Mouse (Mus musculus) liver, embryonic 12.5 days (tissue): ENCODE measurements around the gene Rgsl1. TPM values are rescaled to one million over a fixed set of nuclear protein-coding genes. Genes with fewer than 3 reads are reported as not detected.
"Not testable (repeated sequence)": the region's sequence is repeated elsewhere in the genome, so short reads cannot be mapped to it uniquely, and the experiment has no call there.

ENCODE experiments used
- ATAC-seq: fragments of 200-750 bp; cut with Nextera tagmentation; 2 replicates; pipeline ENCODE4 v1.8.0; 2017; ENCODE audit warnings: moderate number of reproducible peaks, mild to moderate bottlenecking, moderate library complexity
- H3K27ac ChIP-seq: fragments of 300-500 bp; sonication (generic); 2 replicates; pipeline ENCODE4 v1.5.1; 2016; ENCODE audit warnings: mild to moderate bottlenecking
- H3K27me3 ChIP-seq: fragments of 300-500 bp; sonication (generic); replicated peaks from 2 replicates; pipeline ENCODE4 v1.6.1; 2016; ENCODE audit warnings: mild to moderate bottlenecking, moderate library complexity
- H3K36me3 ChIP-seq: fragments of 300-500 bp; sonication (generic); 2 replicates; pipeline ENCODE4 v1.6.1; 2016; ENCODE audit warnings: mild to moderate bottlenecking, moderate library complexity
- H3K4me1 ChIP-seq: fragments of 300-500 bp; sonication (generic); 2 replicates; pipeline ENCODE4 v1.6.1; 2016
- H3K4me2 ChIP-seq: fragments of 300-500 bp; sonication (generic); 2 replicates; pipeline ENCODE4 v1.6.1; 2016; ENCODE audit warnings: mild to moderate bottlenecking, moderate library complexity
- H3K4me3 ChIP-seq: fragments of 300-500 bp; sonication (generic); 2 replicates; pipeline ENCODE4 v1.5.1; 2016; ENCODE audit warnings: mild to moderate bottlenecking, moderate library complexity
- H3K9ac ChIP-seq: fragments of 300-500 bp; sonication (generic); 2 replicates; pipeline ENCODE4 v1.6.1; 2016; ENCODE audit warnings: mild to moderate bottlenecking, moderate library complexity
- H3K9me3 ChIP-seq: fragments of 300-500 bp; sonication (generic); replicated peaks from 2 replicates; pipeline ENCODE4 v1.6.1; 2016; ENCODE audit warnings: mild to moderate bottlenecking, moderate library complexity
- WGBS: fragments of 180-500 bp; shearing (Covaris S2); methylation state at CpG from one replicate; pipeline ENCODE4 v1.1.7; 2016; ENCODE audit not compliant: insufficient replicate concordance; 5-methylcytosine and 5-hydroxymethylcytosine counted together
- polyA plus RNA-seq: library from polyadenylated mRNA; unstranded; fragments of >200 nt; fragmentation: Nextera tagmentation; extraction: Ambion mirVana; gene quantifications from 2 replicates; pipeline ENCODE4 v1.2.1, GENCODE M21; 2016

The Rgsl1 gene
- 0.04 TPM in 1 of 2 replicates, not detected in the other for polyA plus RNA-seq

GRCm38 (mm10) chr1:153844042-153844441 lies at the start of gene Rgsl1:
Rgsl1 (minus strand) TSS chr1:153844142.
- H3K27ac ChIP-seq: no peak within 1 kb of the TSS
- no peaks in the 10 kb centered on the region for H3K4me1 ChIP-seq
- no peaks in the 10 kb centered on the region for H3K27me3 ChIP-seq
- no peaks in the 10 kb centered on the region for H3K36me3 ChIP-seq
- H3K4me2 ChIP-seq: no peak within 1 kb of the TSS
- ATAC-seq: no peak
- no peaks in the 10 kb centered on the region for H3K9me3 ChIP-seq
- H3K9ac ChIP-seq: no peak within 1 kb of the TSS
- H3K4me3 ChIP-seq: no peak within 1 kb of the TSS
- 88% methylated on average over 8 of the region's 8 CpGs for whole genome bisulfite sequencing

GRCm38 (mm10) chr1:153891442-153891841 lies 47.5 kb upstream of the Rgsl1 start, which contains the start of gene Teddm1a:
Teddm1a (plus strand) TSS chr1:153891742.
- Histone ChIP-seq H3K4me3 (no peak within 1 kb of the TSS), H3K36me3 (no peaks in the 10 kb centered on the region), H3K4me1 (peaks cover 6% of the 10 kb centered on the region; the same call in 1 of the 2 replicates), H3K27ac (no peak within 1 kb of the TSS), H3K9me3 (no peaks in the 10 kb centered on the region), H3K4me2 (no peak within 1 kb of the TSS), H3K9ac (no peak within 1 kb of the TSS), H3K27me3 (peaks cover 10% of the 10 kb centered on the region; the same call in 1 of the 2 replicates)
- WGBS: 25% methylated on average over 4 of the region's 4 CpGs
- ATAC-seq: no peak

- H3K27me3 ChIP-seq: peaks cover 10% of the 10 kb centered on the region; the same call in 1 of the 2 replicates
- no peaks in the 10 kb centered on the region for H3K36me3 ChIP-seq
- no peak overlapping the region for H3K4me3 ChIP-seq
- no peak overlapping the region for H3K27ac ChIP-seq
- no peaks in the 10 kb centered on the region for H3K9me3 ChIP-seq
- H3K9ac ChIP-seq: no peak overlapping the region
- H3K4me1 ChIP-seq: peaks cover 4% of the 10 kb centered on the region; the same call in 1 of the 2 replicates
- ATAC-seq: no peak
- 79% methylated on average over 10 of the region's 10 CpGs for WGBS
- H3K4me2 ChIP-seq: no peak overlapping the region
Measured at GRCm38 (mm10) chr1:153890121-153890520, 46.2 kb upstream of the Rgsl1 start.

DNA sequence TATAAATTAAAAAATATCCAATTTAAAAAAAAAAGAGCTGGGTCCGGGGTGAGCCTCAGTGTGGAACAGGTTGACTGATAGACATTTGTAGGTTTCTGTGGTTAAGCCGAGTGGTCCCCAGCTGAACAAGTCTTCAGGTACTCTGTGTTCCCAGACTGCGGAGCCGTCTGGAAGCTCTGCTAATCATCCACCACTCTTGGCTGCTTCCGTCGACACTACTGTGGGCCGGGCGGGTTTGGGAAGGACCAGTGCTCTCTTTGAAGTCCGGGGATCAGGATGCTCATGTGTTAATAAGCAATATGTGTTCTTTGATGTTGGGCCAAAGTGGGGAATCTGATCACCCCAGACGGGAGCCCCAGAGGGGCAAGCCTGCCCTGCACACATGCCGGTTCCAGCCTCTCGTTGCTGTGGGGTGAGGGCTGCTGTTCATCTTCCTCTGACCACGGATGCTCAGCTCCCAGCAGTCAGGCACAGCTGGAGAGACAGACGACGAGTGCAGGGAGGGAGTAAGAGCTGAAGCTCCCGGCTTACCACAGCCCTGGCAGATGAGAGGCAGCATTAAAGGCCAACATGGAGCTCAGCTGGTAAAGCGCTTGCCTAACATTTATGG lies 42.2 kb upstream of the Rgsl1 start:
- H3K4me2 ChIP-seq: no peak overlapping the region

GRCm38 (mm10) chr1:153880391-153880790 lies 36.4 kb upstream of the Rgsl1 start:
- 84% methylated on average over 17 of the region's 17 CpGs for WGBS
- H3K27ac ChIP-seq, H3K4me2 ChIP-seq, H3K4me3 ChIP-seq, ATAC-seq, H3K27me3 ChIP-seq, H3K4me1 ChIP-seq, H3K9me3 ChIP-seq, H3K9ac ChIP-seq, H3K36me3 ChIP-seq: not testable (repeated sequence)

More for the DNA sequence above, 42.2 kb upstream of the Rgsl1 start:
- no peak for ATAC-seq
- 46% methylated on average over 17 of the region's 17 CpGs for WGBS
- Histone ChIP-seq H3K4me1 (no peaks in the 10 kb centered on the region), H3K9me3 (no peaks in the 10 kb centered on the region), H3K36me3 (no peaks in the 10 kb centered on the region), H3K4me3 (no peak overlapping the region), H3K9ac (no peak overlapping the region), H3K27me3 (no peaks in the 10 kb centered on the region), H3K27ac (no peak overlapping the region)

- no peak within 1 kb of the TSS for H3K9ac ChIP-seq
- H3K36me3 ChIP-seq: no peaks in the 10 kb centered on the region
- no peaks in the 10 kb centered on the region for H3K4me1 ChIP-seq
- H3K9me3 ChIP-seq: no peaks in the 10 kb centered on the region
- no peaks in the 10 kb centered on the region for H3K27me3 ChIP-seq
- no peak within 1 kb of the TSS for H3K4me2 ChIP-seq
- no peak within 1 kb of the TSS for H3K4me3 ChIP-seq
- 72% methylated on average over 6 of the region's 6 CpGs for WGBS
- no peak within 1 kb of the TSS for H3K27ac ChIP-seq
- no peak for ATAC-seq
Measured at GRCm38 (mm10) chr1:153874045-153874444, 30.1 kb upstream of the Rgsl1 start, which contains the start of gene Teddm1b. Teddm1b (plus strand) TSS chr1:153874345.

GRCm38 (mm10) chr1:153855946-153856345 lies 12.0 kb upstream of the Rgsl1 start:
- Histone ChIP-seq H3K4me1 (no peaks in the 10 kb centered on the region), H3K4me3 (no peak overlapping the region), H3K36me3 (no peaks in the 10 kb centered on the region), H3K27me3 (no peaks in the 10 kb centered on the region), H3K4me2 (no peak overlapping the region), H3K9ac (no peak overlapping the region), H3K27ac (no peak overlapping the region), H3K9me3 (no peaks in the 10 kb centered on the region)
- ATAC-seq: no peak
- WGBS: 65% methylated on average over 8 of the region's 8 CpGs

DNA sequence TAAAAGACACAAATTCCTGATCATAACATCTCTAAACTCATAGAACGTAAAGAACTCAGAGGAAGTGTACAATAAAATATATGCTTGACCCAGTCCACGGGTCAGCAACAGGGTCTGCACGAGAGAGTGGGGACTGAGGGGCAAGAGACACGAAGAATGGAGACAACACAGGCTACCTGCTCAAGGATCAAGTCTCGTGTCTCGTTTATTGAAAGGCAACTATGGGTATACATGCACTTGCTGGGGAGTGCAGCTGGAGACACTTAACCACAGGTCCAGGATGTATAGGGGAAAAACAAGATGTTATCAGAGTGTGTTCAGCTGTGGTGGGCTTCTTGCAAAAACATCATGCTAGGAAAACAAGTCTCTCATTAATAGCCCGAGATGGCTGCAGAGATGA lies 8.8 kb upstream of the Rgsl1 start:
- H3K27me3 ChIP-seq, H3K4me1 ChIP-seq, H3K27ac ChIP-seq, H3K9me3 ChIP-seq, ATAC-seq, H3K9ac ChIP-seq, H3K36me3 ChIP-seq, H3K4me3 ChIP-seq, H3K4me2 ChIP-seq: not testable (repeated sequence)
- 44% methylated on average over 7 of the region's 7 CpGs for WGBS

GRCm38 (mm10) chr1:153846867-153847266 lies 2.9 kb upstream of the Rgsl1 start:
- no peaks in the 10 kb centered on the region for H3K36me3 ChIP-seq
- H3K4me3 ChIP-seq: no peak overlapping the region
- H3K9ac ChIP-seq: no peak overlapping the region
- no peaks in the 10 kb centered on the region for H3K27me3 ChIP-seq
- no peak for ATAC-seq
- H3K9me3 ChIP-seq: no peaks in the 10 kb centered on the region
- H3K4me2 ChIP-seq: no peak overlapping the region
- no peak overlapping the region for H3K27ac ChIP-seq
- WGBS: 23% methylated on average over 6 of the region's 6 CpGs
- no peaks in the 10 kb centered on the region for H3K4me1 ChIP-seq

DNA sequence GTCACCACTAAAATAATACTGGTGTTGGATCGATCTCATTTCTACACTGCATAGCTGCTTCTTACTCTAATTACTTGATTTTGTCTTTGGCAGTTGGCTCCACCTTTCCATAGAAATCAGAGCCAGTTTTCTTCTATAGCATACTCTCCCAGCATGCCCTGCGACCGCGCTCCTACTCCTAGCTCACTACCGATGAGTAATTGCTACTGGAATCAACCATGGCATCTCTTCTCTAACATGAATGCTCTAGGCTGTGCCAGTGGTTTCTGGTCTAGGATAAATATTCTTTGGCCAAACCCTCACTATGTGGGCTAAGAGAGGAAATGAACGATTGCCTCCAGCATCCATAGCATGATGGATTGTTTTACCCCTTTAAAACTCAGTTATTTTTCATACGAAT lies 2.5 kb upstream of the Rgsl1 start:
- WGBS: 74% methylated on average over 7 of the region's 7 CpGs
- Histone ChIP-seq H3K4me2 (no peak overlapping the region), H3K4me1 (no peaks in the 10 kb centered on the region), H3K9ac (no peak overlapping the region), H3K4me3 (no peak overlapping the region), H3K9me3 (no peaks in the 10 kb centered on the region), H3K36me3 (no peaks in the 10 kb centered on the region), H3K27me3 (no peaks in the 10 kb centered on the region), H3K27ac (no peak overlapping the region)
- no peak for ATAC-seq

- H3K27me3 ChIP-seq: no peaks in the 10 kb centered on the region
Measured at GRCm38 (mm10) chr1:153842121-153842740, 1.7 kb downstream of the Rgsl1 start.

GRCm38 (mm10) chr1:153836036-153836435 lies 7.9 kb downstream of the Rgsl1 start:
- Histone ChIP-seq H3K4me3 (no peak overlapping the region), H3K4me2 (no peak overlapping the region), H3K4me1 (no peaks in the 10 kb centered on the region), H3K9me3 (no peaks in the 10 kb centered on the region), H3K36me3 (no peaks in the 10 kb centered on the region), H3K9ac (no peak overlapping the region), H3K27me3 (no peaks in the 10 kb centered on the region), H3K27ac (no peak overlapping the region)
- WGBS: 42% methylated on average over 4 of the region's 4 CpGs
- no peak for ATAC-seq

More at GRCm38 (mm10) chr1:153842121-153842740, 1.7 kb downstream of the Rgsl1 start:
- Histone ChIP-seq H3K4me3 (no peak overlapping the region), H3K27ac (no peak overlapping the region), H3K36me3 (no peaks in the 10 kb centered on the region), H3K9ac (no peak overlapping the region), H3K4me2 (no peak overlapping the region), H3K4me1 (no peaks in the 10 kb centered on the region), H3K9me3 (no peaks in the 10 kb centered on the region)
- WGBS: 69% methylated on average over 11 of the region's 11 CpGs
- no peak for ATAC-seq
